Mouse (Mus musculus) cerebellum, adult 18-20 months (tissue): ENCODE data around the gene Limch1.

Experiments
- DNase-seq, 2 experiments: peaks; one replicate each; pipeline ENCODE4 v3.0.0; 2021

Limch1 gene

GRCm38 (mm10) chr5:66786621-66787061 is 41.0 kb downstream of the Limch1 start:
- no peak for DNase-seq

GRCm38 (mm10) chr5:66789041-66789440 is 43.4 kb downstream of the Limch1 start:
- no peak for DNase-seq

GRCm38 (mm10) chr5:66791161-66791560 is 45.5 kb downstream of the Limch1 start:
- peak; percentile 54 to 64 for DNase-seq

GRCm38 (mm10) chr5:66793251-66793650 is 47.6 kb downstream of the Limch1 start:
- DNase-seq = no peak

GRCm38 (mm10) chr5:66797326-66797725 is 51.7 kb downstream of the Limch1 start:
- no peak for DNase-seq

GRCm38 (mm10) chr5:66798135-66798534 is 52.5 kb downstream of the Limch1 start:
- DNase-seq = no peak

- no peak for DNase-seq
Measured at GRCm38 (mm10) chr5:66798591-66799003, 53.0 kb downstream of the Limch1 start.

- DNase-seq = no peak
Measured at GRCm38 (mm10) chr5:66800243-66800642, 54.6 kb downstream of the Limch1 start.

GRCm38 (mm10) chr5:66800977-66801376 is 55.4 kb downstream of the Limch1 start:
- no peak for DNase-seq

GRCm38 (mm10) chr5:66802196-66802595 is 56.6 kb downstream of the Limch1 start:
- no peak for DNase-seq

GRCm38 (mm10) chr5:66806335-66806734 is 60.7 kb downstream of the Limch1 start:
- no peak for DNase-seq

GRCm38 (mm10) chr5:66807737-66808136 is 62.1 kb downstream of the Limch1 start:
- DNase-seq = no peak

GRCm38 (mm10) chr5:66809016-66809570 is 63.5 kb downstream of the Limch1 start:
- DNase-seq = no peak

GRCm38 (mm10) chr5:66810396-66810795 is 64.8 kb downstream of the Limch1 start:
- peak in 1 of 2 experiments; percentile 18 for DNase-seq

- DNase-seq = no peak
Measured at GRCm38 (mm10) chr5:66814674-66815073, 69.0 kb downstream of the Limch1 start.

GRCm38 (mm10) chr5:66815877-66816276 is 70.2 kb downstream of the Limch1 start:
- no peak for DNase-seq

GRCm38 (mm10) chr5:66816751-66817150 is 71.1 kb downstream of the Limch1 start:
- DNase-seq = no peak

GRCm38 (mm10) chr5:66817184-66817956 is 71.7 kb downstream of the Limch1 start:
- DNase-seq = no peak

GRCm38 (mm10) chr5:66822500-66823205 is 77.0 kb downstream of the Limch1 start:
- no peak for DNase-seq

- DNase-seq = no peak
Measured at GRCm38 (mm10) chr5:66825586-66825985, 80.0 kb downstream of the Limch1 start.

- DNase-seq = no peak
Measured at GRCm38 (mm10) chr5:66826844-66827243, 81.2 kb downstream of the Limch1 start.

GRCm38 (mm10) chr5:66829505-66829904 is 83.9 kb downstream of the Limch1 start:
- DNase-seq = no peak

- no peak for DNase-seq
Measured at GRCm38 (mm10) chr5:66830206-66830605, 84.6 kb downstream of the Limch1 start.

- no peak for DNase-seq
Measured at GRCm38 (mm10) chr5:66834756-66835155, 89.1 kb downstream of the Limch1 start.
